Mouse (Mus musculus) frontal cortex, postnatal 36 days (tissue): Measurements from ENCODE around the gene Adamts6.
A peak's percentile ranks its signal among the peaks of the same experiment; 100 is the strongest.

ENCODE experiments used
- DNase-seq, 2 experiments: peaks; one replicate each; pipeline ENCODE4 v3.0.0; 2022; ENCODE audit warnings: low spot score in 2 of 2

Adamts6 gene

GRCm38 (mm10) chr13:104287366-104288225, at the start of gene Adamts6:
TSS of gene Adamts6 (plus strand) at chr13:104287835.
- DNase-seq = peak in 1 of 2 experiments; percentile 7

- DNase-seq = no peak
These were observed 28.6 kb upstream of the Adamts6 start for GRCm38 (mm10) chr13:104258997-104259396.

- DNase-seq = peak; percentile 19 to 31
These were observed 2.6 kb upstream of the Adamts6 start for GRCm38 (mm10) chr13:104285031-104285431.

GRCm38 (mm10) chr13:104285737-104286311, 1.8 kb upstream of the Adamts6 start:
- peak; percentile 27 to 31 for DNase-seq

- no peak for DNase-seq
These were observed 1.3 kb upstream of the Adamts6 start for GRCm38 (mm10) chr13:104286336-104286735.

GRCm38 (mm10) chr13:104286897-104287309, 732 bp upstream of the Adamts6 start:
- peak; percentile 86 to 92 for DNase-seq

GRCm38 (mm10) chr13:104288226-104288859, 708 bp downstream of the Adamts6 start:
- DNase-seq = peak; percentile 27 to 30

- DNase-seq = no peak
These were observed 1.5 kb downstream of the Adamts6 start for GRCm38 (mm10) chr13:104289176-104289575.

- DNase-seq = no peak
These were observed 7.8 kb downstream of the Adamts6 start for GRCm38 (mm10) chr13:104295472-104295871.

GRCm38 (mm10) chr13:104329336-104329735, 41.7 kb downstream of the Adamts6 start:
- no peak for DNase-seq

- DNase-seq = no peak
These were observed 42.1 kb downstream of the Adamts6 start for GRCm38 (mm10) chr13:104329742-104330141.

- DNase-seq = no peak
These were observed 65.0 kb downstream of the Adamts6 start for GRCm38 (mm10) chr13:104352590-104352989.

GRCm38 (mm10) chr13:104393427-104394356, 106.1 kb downstream of the Adamts6 start:
- DNase-seq = no peak

GRCm38 (mm10) chr13:104397814-104398213, 110.2 kb downstream of the Adamts6 start:
- peak; percentile 2 to 10 for DNase-seq

GRCm38 (mm10) chr13:104432734-104433133, 145.1 kb downstream of the Adamts6 start:
- DNase-seq = no peak

- DNase-seq = no peak
These were observed 154.9 kb downstream of the Adamts6 start for GRCm38 (mm10) chr13:104442559-104442958.

- DNase-seq = no peak
These were observed 157.8 kb downstream of the Adamts6 start for GRCm38 (mm10) chr13:104445437-104445836.

- no peak for DNase-seq
These were observed 159.3 kb downstream of the Adamts6 start for GRCm38 (mm10) chr13:104446974-104447373.

- no peak for DNase-seq
These were observed 159.8 kb downstream of the Adamts6 start for GRCm38 (mm10) chr13:104447470-104447869.

- DNase-seq = no peak
These were observed 160.7 kb downstream of the Adamts6 start for GRCm38 (mm10) chr13:104448349-104448748.

GRCm38 (mm10) chr13:104453271-104453974, 165.8 kb downstream of the Adamts6 start:
- DNase-seq = peak; percentile 3 to 6
